Mouse (Mus musculus): ENCODE measurements around the gene Gm17387.

Gm17387 gene

DNA sequence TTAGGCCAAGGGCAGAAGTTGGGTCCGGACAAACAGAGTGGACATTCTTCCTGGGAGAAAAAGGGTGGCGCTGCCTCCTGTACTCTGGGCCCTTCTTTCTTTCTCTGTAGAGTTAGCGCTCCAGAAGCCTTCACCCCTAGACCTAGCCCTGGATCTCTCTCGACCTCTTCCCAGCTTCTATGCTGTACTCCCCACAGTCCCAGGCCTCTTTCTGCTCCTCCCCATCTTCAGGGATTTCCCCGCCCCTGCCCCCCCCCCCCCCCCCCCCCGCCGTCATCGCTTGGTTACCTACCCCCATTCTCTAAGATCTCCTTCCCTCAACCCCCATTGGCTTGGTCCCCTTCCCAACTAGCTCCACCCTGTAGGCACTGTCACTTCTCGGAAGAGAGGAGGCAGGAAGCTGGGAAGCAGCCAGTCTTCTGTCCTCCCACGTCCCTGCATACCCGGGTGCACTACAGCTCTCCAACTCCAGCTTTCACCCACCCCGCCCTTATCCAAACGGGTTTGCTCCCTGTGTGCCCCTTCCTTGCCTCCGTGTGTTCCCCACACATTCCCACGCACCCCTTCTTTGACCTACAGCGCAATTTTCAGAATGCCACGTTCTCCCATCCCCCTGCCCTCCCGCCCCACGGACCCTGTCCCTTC lies 18.8 kb downstream of the Gm17387 start:
- no peak for DNase-seq (ENCODE audit: low read depth)

DNA sequence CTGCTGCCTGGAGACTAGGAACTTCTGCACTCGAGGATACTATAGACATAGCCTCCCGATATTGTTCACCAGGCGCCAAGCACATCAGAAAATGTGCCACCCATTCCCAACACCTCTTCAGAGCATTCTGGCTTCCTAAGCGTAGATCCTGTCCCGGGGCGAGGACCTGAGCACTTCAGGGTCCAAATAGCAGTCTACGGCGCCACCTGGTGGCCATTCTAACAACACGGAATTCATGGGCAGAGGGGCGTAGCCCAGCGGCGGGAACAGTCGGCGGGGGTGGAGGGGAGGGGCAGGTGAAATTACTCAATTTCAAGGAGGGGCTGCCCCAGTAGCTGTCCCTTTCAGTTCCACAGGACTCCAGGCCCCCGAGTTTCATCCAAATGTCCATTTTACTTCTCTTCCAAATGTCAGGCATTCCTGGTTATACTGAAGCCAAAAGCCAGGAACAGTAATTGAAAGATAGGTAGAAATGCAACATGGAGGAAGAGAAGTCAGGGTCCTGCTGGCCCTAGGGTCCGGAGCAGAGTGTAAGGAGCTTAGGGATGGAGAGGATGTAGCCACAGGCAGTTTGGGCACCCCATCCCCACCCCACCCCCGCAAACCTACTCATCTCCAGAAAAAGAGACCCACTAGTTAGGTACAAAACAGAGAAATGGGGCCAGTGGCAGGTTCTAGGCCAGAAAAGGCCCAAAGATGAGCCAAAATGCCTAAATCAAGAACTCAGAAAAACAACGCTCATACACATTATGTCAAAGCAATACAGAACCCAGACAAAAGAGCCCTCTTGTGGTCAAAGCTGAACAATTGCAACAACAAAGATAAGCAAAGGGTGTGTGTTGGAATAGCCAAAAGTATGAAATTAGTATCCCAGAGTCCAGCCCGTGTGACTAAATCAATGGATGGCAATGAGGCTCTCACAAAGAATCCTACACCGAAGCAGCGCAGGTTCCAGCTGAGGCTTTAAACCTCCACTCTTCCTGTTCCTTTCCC lies 19.6 kb downstream of the Gm17387 start:
- DNase-seq (ENCODE audit: low read depth): peak; percentile 96

DNA sequence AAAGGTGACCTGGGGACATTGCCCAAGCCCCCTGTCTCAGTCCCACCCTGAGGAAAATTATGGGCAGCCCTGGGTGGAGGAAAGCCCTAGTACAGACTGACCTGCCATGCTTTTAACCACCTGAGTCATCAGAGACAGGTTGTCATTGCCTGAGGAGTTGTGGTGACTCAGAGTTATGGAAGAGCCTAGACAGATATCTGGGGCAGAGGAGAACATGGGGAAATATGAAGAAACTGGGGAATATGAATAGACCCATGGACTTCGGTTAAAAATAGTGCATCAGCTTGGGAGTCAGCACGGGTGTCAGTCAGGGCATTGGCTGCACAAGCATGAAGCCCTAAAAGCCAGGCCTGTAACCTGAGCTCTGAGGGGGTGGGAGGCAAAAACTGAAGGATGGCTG lies 20.4 kb downstream of the Gm17387 start:
- DNase-seq (ENCODE audit: low read depth): no peak

DNA sequence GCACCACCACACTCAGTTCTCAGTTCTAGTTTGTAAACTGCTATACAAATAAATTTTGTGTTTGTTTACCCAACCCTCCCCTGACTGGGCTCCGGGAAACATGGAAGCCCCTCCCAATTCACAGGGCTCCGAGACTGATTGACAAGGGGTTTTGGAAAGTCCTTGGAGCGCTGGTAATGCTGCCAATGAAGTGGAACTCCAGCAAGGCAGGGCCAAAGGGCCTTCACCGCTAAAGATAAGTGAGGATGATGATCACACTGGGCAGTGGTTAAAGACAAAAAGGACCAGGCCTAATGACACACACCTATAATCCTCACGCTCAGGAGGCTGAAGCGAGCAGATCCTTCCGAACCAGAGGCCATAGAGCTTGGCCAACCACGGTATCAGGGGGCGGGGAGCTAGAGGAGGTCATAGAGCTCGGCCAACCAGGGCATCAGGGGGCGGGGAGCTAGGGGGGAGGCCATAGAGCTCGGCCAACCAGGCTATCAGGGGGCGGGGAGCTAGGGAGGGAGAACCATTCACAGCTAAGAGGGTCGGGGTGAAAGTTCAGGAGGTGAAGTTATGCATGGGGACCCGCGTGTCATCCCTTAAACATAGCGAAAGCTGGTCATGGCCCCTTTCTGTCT lies 22.2 kb downstream of the Gm17387 start:
- no peak for DNase-seq (ENCODE audit: low read depth)

DNA sequence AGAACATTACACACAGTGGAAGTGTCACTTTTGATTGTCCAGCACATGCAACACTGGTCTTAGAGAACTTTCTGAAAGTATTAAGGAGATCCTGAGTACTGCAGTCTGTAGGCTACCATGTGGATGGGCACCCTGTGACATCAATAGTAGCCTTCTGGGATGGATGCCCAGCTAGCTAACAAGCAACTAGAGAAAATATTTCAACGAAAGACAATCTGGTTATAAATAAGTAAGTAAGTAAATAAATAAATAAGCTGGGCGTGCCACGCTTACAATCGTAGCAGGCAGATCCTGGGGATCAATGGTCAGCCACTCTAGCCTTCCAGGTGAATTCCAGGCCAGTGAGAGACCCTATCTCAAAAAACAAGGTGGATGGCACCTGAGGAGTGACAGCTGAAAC lies 23.1 kb downstream of the Gm17387 start:
- DNase-seq (ENCODE audit: low read depth): no peak

DNA sequence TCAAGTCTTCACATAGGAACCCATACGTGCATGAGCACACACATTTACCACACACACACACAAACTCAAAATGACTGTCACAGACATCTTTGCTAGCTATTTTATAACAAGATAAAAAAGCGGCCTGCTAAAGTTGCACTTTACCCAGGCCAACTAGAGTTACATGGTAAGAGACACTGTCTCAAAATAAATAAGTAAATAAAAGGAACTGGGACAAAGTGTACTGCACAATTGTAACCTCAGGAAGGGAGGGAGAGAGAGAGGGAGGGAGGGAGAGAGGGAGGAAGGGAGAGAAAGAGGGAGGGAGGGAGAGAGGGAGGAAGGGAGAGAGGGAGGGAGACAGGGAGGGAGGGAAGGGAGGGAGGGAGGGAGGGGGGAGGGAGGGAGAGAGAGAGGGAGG lies 23.5 kb downstream of the Gm17387 start:
- no peak for DNase-seq (ENCODE audit: low read depth)

DNA sequence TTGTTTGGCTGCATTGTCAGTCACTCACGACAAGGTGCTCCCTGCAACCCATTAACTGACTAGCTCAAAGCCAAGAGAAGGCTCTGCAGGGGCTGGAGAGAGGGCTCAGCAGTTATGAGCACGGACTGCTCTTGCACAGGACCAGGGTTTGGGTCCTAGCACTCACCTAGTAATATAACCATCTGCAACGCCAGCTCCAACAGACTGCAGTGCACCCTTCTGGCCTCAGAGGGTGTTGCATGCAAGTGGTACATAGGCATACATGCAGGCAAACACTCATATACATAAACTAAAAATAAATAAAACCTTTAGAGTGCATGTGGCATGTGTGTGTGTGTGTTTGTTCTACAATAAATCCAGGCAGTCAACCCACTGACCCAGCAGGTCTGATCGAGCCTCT lies 26.9 kb downstream of the Gm17387 start:
- no peak for DNase-seq (ENCODE audit: low read depth)

DNA sequence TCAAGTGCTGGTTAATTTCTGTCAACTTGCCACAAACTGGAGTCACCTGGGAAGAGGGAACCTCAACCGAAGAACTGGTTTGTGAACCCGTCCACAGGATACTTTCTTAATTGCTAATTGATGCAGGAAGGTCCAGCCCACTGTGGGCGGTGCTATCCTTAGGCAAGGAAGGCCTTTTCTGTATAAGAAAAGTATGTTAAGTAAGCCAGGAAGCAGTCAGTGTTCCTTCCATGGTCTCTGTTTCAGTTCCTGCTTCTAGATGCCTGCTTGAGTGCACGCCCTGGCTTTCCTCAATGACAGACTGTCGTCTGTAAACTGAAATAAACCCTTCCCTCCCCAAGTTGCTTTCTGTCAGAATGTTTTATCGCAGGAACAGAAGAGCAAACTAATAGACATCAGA lies 28.0 kb downstream of the Gm17387 start:
- DNase-seq (ENCODE audit: low read depth): no peak

DNA sequence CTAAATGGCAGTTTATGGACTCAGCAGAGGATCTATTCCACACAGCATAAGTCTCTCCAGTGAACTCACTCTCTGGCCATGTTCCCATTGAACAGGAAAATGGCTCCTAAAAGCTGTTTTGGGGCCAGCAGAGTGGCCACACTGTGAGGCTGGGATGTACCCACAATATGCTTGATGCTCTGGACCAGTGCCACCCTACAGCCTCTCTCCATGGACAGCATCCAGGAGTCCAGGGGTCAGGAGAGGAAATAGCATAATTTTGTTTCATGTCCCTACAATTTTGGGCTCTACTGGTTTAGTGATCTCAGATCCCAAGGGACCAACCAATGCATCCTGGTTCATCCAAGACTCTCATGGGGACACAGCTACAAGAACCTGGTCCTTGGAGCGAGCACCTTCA lies 28.6 kb downstream of the Gm17387 start:
- no peak for DNase-seq (ENCODE audit: low read depth)

DNA sequence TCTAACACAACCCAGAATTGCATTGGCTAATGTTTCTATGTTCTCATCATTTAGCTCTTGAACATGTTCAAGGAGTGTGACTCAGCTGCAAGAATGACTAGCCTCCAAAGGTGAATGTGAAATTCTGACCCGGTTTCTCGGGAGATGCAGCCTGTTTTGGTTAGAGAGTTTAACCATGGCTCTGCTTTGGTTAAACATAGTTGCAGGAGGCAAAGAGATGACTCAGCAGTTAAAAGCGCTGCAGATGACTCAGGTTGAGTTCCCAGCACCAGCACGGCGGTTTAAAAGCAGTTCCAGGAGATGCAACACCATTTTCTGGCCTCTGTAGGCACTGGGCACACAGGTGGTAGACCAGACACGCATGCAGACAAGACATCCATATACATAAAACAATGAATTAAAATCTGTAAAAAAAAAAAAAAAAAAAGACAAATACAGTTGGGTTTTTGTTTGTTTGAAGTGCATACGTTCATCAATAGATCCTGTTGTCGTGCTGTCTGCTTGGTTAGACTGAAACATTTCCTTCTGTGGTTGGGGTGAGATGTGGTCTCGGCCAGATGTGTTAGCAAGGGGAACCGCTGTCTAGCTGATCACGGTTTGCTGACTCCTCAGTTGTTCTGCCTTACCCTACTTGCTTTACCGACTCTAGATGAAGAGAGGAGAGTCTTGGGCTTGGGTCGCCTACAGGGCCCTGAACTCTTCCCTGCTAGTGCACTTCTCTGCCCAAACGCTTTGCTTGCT lies 29.8 kb downstream of the Gm17387 start:
- DNase-seq (ENCODE audit: low read depth): peak; percentile 88

DNA sequence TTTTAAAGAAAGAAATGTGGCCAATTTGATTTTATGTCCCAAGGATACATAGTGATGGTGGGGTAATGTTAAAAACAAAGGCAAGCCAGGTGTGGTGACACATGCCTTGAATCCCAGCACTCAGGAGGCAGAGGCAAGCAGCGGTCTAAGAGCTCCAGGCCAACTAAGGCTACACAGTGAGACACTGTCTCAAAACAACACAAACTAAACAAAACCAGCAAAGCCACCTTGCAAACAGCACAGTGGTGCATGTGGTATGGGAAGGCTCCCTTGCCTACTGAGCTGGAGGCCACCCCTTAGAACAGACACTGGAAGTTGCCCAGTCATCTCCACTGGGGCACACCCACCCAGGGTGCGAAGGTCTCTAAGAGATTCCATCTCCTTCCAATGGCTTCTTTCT lies 31.0 kb downstream of the Gm17387 start:
- DNase-seq (ENCODE audit: low read depth): peak; percentile 56

DNA sequence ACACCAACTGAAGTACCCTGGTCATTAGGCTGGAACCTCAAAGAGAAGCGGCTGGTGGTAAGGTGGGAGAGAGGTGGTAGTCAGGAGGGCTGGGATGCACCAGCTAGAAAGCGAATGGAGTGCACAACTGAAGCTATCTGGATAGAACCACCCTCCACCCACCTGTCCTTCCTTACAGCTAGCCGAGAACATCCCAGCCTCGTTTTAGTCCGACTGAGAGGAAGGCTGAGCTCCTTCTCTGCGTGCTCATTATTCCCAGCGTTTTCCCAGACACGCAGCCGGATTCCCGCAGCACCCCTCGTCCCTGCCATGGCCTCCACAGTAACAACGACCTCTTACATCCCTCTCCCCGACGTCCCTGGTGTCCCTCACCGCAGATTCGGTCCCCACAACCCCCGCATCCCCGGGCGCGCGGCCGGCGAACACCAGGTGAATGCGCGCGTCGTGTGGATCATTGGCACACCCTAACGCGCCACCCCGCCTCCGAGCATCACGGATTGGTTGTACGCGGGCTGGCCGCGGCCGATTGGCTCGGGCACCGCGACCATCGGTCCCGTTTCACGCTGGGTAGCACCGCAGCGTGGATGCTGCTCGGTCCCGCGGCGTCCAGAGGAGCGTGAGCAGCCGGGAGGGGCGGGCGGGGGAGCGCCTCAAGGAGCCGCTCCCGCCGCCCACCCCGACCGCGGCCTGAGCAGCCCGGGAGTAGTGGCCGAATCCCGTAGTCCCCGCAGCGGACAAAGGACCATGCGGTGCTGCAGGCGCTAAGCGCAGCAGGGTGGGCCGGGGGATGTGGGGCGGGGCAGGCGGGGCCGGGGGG lies 31.7 kb downstream of the Gm17387 start, which contains the start of gene B4galnt4:
Gene B4galnt4 (plus strand): TSS at position 679 of the 817 bp plus-strand sequence.
- peak; percentile 88 for DNase-seq (ENCODE audit: low read depth)

DNA sequence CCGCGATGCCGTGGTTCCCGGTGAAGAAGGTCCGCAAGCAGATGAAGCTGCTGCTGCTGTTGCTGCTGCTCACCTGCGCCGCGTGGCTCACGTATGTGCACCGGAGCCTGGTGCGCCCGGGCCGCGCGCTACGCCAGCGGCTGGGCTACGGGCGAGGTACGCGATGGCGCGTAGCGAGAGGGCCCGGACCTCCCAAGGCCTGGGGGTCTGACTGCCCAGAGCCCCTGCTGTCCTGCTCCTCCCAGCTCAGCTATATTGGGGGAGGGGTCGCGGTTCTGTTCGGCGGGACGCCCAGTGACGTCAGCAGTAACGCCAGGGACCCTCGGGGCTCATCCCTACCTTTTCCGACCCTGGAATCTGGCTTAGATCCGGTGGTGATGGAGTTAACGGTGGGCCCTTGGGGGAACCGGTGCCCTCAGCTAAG lies 32.4 kb downstream of the Gm17387 start:
- DNase-seq (ENCODE audit: low read depth): peak; percentile 59

DNA sequence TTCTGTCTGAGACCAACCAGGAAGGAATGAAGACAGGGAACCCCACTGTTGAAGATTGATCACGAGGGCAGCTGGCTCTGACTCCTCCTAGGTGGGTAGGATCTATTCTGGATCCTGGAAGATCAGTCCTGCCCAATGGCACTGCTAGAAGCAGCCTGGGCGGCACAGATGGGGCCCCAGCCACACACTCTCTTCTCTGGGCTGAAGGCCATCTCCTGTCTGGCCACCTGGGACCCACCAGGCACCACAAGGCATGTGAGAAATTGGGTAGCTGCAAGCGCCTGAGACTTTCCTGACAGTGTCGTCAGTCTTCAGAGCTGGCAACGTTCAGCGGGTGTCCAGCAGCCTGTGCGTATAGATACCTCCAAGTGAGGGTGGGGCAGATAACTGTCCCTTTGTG lies 33.6 kb downstream of the Gm17387 start:
- peak; percentile 12 for DNase-seq (ENCODE audit: low read depth)

DNA sequence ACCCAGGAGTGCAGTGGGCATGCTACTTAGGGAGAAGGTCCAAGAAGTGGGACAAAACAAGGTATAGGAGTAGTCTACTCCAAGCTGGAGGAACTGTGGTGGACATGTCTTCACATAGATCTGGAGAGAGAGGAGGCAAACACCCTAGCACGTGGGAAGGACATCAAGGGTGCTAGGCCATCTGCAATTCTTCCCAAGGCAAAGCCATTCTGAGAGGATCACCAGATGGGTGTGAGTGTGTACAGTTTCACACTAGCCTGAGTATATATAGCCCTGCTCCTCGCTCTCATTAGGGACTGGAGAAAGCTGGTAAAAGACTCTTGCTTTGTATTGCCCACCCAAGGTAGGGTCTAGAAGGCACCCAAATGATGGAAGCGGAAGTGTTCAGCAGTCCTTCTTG lies 34.4 kb downstream of the Gm17387 start:
- DNase-seq (ENCODE audit: low read depth): no peak

DNA sequence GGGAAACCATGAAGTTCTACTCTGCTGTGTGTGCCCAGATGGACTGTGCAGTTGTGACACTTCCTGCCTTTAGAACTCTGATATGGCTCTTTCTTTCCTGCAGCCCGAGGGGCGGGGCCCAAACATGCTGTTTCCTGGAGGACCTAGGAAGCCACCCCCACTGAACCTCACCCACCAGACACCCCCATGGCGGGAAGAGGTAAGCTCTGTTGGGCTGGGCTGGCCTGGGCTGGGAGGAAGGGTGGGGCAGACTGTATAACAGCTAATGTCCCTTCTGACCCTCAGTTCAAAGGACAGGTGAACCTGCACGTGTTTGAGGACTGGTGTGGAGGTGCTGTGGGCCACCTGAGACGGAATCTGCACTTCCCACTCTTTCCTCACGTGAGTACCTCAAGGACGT lies 35.2 kb downstream of the Gm17387 start:
- peak; percentile 79 for DNase-seq (ENCODE audit: low read depth)

DNA sequence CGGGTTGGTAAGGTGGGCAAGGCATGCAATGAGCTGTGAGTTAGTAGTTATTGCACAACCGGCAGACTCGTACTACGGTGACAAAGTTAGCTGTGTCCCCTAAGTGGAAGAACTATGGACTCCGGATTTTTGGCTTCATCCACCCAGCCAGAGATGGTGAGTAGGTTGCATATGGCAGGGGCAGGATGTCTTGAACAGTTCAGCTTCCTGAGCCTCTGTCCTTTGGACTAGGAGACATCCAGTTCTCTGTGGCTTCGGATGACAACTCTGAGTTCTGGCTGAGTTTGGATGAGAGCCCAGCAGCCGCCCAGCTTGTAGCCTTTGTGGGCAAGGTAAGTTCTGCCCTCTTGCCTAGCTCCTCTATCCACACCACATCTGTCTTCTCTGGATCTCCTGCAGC lies 35.6 kb downstream of the Gm17387 start:
- DNase-seq (ENCODE audit: low read depth): no peak

DNA sequence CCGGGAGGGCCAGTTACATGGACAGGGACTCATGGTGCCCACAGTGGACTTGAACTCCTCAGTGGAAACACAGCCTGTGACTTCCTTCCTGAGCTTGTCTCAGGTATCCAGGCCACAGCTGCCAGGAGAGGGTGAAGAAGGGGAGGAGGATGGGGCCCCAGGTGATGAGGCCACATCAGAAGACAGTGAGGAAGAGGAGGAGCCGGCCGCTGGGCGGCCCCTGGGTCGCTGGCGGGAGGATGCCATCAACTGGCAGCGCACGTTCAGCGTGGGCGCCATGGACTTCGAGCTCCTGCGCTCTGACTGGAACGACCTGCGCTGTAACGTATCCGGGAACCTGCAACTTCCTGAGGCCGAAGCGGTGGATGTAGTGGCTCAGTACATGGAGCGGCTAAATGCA lies 39.4 kb downstream of the Gm17387 start:
- DNase-seq (ENCODE audit: low read depth): peak; percentile 33

DNA sequence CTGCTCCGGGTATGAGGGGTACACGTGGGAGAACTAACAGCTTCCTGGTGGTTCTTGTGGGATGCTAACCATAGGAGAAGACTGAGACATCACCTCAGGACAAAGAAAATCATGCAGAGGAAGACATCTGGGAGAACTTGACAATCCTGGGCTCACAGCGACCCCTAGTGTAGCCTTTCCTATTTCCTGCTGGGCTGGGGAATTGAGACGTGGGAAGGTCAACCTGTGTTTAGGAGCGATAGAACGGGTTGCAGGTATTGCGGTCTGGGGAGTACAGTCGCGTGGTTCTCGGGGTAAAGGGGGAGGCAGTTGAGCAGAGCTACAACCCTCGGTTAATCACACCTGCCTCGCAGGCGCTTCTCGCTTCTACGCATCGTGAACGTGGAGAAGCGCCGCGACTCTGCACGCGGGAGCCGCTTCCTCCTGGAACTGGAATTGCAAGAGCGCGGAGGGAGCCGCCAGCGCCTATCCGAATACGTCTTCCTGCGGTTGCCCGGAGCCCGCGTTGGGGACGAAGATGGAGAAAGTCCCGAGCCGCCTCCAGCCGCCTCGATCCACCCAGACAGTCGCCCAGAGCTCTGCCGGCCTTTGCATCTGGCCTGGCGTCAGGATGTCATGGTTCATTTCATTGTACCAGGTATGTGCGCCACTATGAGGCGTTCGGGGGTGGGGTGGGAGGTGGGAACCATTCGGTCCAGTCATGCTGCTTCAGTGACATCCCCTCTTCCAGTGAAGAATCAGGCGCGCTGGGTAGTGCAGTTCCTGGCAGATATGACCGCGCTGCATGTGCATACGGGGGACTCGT lies 41.3 kb downstream of the Gm17387 start:
- peak; percentile 90 for DNase-seq (ENCODE audit: low read depth)

DNA sequence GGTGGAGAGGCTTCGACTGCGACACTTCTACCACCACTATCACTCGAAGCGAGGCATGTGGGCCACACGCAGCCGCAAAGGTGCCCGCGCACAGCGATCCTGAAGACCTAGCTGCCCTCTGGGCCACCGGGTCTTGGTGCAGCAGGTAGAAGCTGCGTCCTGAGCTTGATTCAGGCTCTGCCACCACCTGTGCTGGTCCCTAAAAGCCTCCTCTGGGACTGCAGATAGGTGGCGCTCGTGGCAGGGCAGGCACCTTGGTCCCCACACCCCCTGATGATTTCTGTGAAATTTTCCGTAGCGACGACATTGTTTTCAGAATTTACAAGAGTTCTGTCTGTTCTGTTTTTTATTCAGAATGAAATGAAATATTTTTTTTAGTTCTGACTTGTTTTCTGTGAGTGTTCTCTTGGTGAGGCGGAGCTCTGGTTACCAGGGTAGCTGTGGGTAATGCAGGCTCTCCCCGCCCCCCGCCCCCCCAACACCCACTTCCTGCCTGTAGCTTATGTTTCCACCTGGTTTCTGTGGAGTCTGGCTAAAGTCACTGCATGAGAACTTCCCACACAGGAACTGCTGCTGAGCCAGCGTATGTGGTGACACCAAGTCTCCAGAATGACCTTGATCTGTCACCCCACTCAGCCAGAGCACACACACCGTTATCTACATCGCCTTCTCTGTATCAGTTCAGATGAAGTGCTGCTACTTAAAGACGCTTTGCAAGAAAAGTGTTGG lies 43.2 kb downstream of the Gm17387 start:
- peak; percentile 95 for DNase-seq (ENCODE audit: low read depth)
